In the genomic region with DNA sequence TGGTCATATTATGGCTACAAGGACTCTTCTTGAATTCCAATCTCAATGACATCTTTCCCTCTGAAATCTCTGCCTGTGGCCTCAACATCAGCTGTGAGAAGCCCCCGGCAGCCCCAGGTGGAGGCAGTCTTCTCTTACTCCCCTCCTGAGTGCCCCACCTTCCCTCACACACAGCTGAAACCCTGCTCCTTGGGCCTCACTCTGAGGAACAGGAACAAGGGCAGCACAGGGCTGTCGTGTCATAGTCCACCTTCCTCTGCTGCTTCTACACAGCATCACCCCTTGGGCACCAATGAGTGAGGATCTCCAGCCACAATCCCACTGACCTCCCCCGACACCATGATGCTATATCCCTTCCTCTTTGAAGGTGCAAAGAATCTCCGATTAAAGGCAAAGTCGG, we compare ENCODE assay signal across 11 mouse cellular contexts. TPM values are rescaled to one million over a fixed set of nuclear protein-coding genes. Genes with fewer than 3 reads are reported as not detected.
A peak's percentile ranks its signal among the peaks of the same experiment; 100 is the strongest.
DNase-seq lines count a peak whose midpoint lies in the region; ATAC-seq and TF ChIP-seq lines count a peak whose summit lies in the region.
"Had no signal": no experiment of that assay in that cellular context is flagged by ENCODE, and none has a peak within 500 bp of the region (broad histone marks: within the 10 kb centered on the region; RNA-seq: fewer than 3 reads in every experiment).

No protein-coding gene starts in this region.

- WGBS in cerebellum, adult 2 months: 87% methylated on average over 5 of the region's 5 CpGs
- WGBS in intestine, embryonic 15.5 days: 73% methylated on average over 5 of the region's 5 CpGs
- WGBS in olfactory bulb, adult 2 months: 78% methylated on average over 5 of the region's 5 CpGs
- 78% methylated on average over 5 of the region's 5 CpGs for WGBS in kidney, embryonic 16.5 days

- TF ChIP-seq CTCF in cerebellum, adult 2 months (IDR thresholded peaks at IDR 0.05; ENCODE audit: borderline replicate concordance, insufficient read depth, low read depth, low read length): no peak
- TF ChIP-seq CTCF in layer of hippocampus, adult 2 months (conservative IDR thresholded peaks at IDR 0.05): no peak
- no peak for TF ChIP-seq CTCF in olfactory bulb, adult 2 months (IDR thresholded peaks at IDR 0.05; ENCODE audit: insufficient read depth, low read depth, low read length)

- H3K36me3 ChIP-seq in intestine, embryonic 15.5 days: peaks cover 29% of the 10 kb centered on the region
- peaks cover 44% of the 10 kb centered on the region for H3K36me3 ChIP-seq in kidney, embryonic 16.5 days (ENCODE audit: insufficient read depth, low read length)

- no peak overlapping the region for H3K4me2 ChIP-seq in intestine, embryonic 15.5 days (replicated peaks)
- H3K4me2 ChIP-seq in kidney, embryonic 16.5 days (replicated peaks; ENCODE audit: low read depth, low read length): no peak overlapping the region

- H3K4me1 ChIP-seq in cerebellum, adult 2 months (ENCODE audit: control insufficient read depth, insufficient read depth, low read length): peaks cover 18% of the 10 kb centered on the region
- peaks cover 25% of the 10 kb centered on the region for H3K4me1 ChIP-seq in intestine, embryonic 15.5 days (replicated peaks)
- peaks cover 54% of the 10 kb centered on the region for H3K4me1 ChIP-seq in olfactory bulb, adult 2 months (ENCODE audit: control insufficient read depth, insufficient read depth, low read length)
- peaks cover 31% of the 10 kb centered on the region for H3K4me1 ChIP-seq in kidney, embryonic 16.5 days (ENCODE audit: insufficient read depth, low read length)

- H3K27me3 ChIP-seq in cerebellum, adult 2 months (ENCODE audit: control insufficient read depth, insufficient read depth, low read length): no peaks in the 10 kb centered on the region
- H3K27me3 ChIP-seq in intestine, embryonic 15.5 days (replicated peaks): no peaks in the 10 kb centered on the region
- H3K27me3 ChIP-seq in kidney, embryonic 16.5 days (ENCODE audit: insufficient read depth, low read length): no peaks in the 10 kb centered on the region

- DNase-seq in cerebellum, adult 2 months: no peak
- DNase-seq in cerebellum, postnatal 4 days (ENCODE audit: low spot score in 2 of 2): no peak
- no peak for DNase-seq in layer of hippocampus, adult 2 months (ENCODE audit: low spot score in 2 of 2)
- no peak for DNase-seq in layer of hippocampus, adult 11-12 months (ENCODE audit: low spot score)
- no peak for DNase-seq in adrenal gland, postnatal 10 days
- DNase-seq: adrenal gland, adult 8-10 months; cerebellum, postnatal 10 days; kidney, adult 9 months had no signal

- H3K9ac ChIP-seq in intestine, embryonic 15.5 days: no peak overlapping the region
- H3K9ac ChIP-seq in kidney, embryonic 16.5 days (replicated peaks; ENCODE audit: low read length): no peak overlapping the region

- no peak overlapping the region for H3K4me3 ChIP-seq in cerebellum, adult 2 months (replicated peaks; ENCODE audit: insufficient read depth, low read depth, low read length)
- no peak overlapping the region; the same call in 1 of the 2 replicates for H3K4me3 ChIP-seq in layer of hippocampus, adult 2 months
- no peak overlapping the region for H3K4me3 ChIP-seq in intestine, embryonic 15.5 days (replicated peaks)
- H3K4me3 ChIP-seq in olfactory bulb, adult 2 months (ENCODE audit: insufficient read depth, low read depth, low read length): no peak overlapping the region
- H3K4me3 ChIP-seq in kidney, embryonic 16.5 days (ENCODE audit: low read length): no peak overlapping the region

- peak; percentile 69 for ATAC-seq in intestine, embryonic 15.5 days
- ATAC-seq in kidney, embryonic 16.5 days (ENCODE audit: low FRiP score, low TSS enrichment): no peak

- no peaks in the 10 kb centered on the region for H3K9me3 ChIP-seq in intestine, embryonic 15.5 days
- H3K9me3 ChIP-seq in kidney, embryonic 16.5 days (ENCODE audit: low read length): no peaks in the 10 kb centered on the region

- TF ChIP-seq POLR2A in cerebellum, adult 2 months (IDR thresholded peaks at IDR 0.05; ENCODE audit: borderline replicate concordance, insufficient read depth, low read length): no peak
- TF ChIP-seq POLR2A in olfactory bulb, adult 2 months (IDR thresholded peaks at IDR 0.05; ENCODE audit: insufficient read depth, low read depth, low read length): no peak

- peak overlapping the region; percentile 73; the same call in 1 of the 2 replicates for H3K27ac ChIP-seq in cerebellum, adult 2 months (ENCODE audit: insufficient read depth, low read length)
- H3K27ac ChIP-seq in layer of hippocampus, adult 2 months: peak overlapping the region; percentile 86
- 0 out of 2 replicates have a peak overlapping the region, but pooled peaks have one; percentile 29 for H3K27ac ChIP-seq in intestine, embryonic 15.5 days
- H3K27ac ChIP-seq in olfactory bulb, adult 2 months (ENCODE audit: insufficient read depth, low read depth, low read length): peak overlapping the region; percentile 16
- no peak overlapping the region for H3K27ac ChIP-seq in kidney, embryonic 16.5 days (ENCODE audit: low read length)

RNA-seq across cellular contexts. Expression of gene Camk2g, which starts 7.9 kb away (rescaled TPM):
- 217 and 222 TPM in 2 replicates for polyA plus RNA-seq in cerebellum, adult 2 months (2012; rRNA removed)
- total RNA-seq in layer of hippocampus, adult 2 months (2021): 100 to 1,000 TPM; 216 to 229 TPM
- 37.1 and 42.3 TPM in 2 replicates for polyA plus RNA-seq in intestine, embryonic 15.5 days (2015; fragmentation: Nextera tagmentation; extraction: Ambion mirVana)
- 125 and 417 TPM in 2 replicates for polyA plus RNA-seq in olfactory bulb, adult 2 months (2012; ENCODE audit: insufficient read depth, insufficient read length, low replicate concordance, missing spikeins)
- 10 to 100 TPM; 35.1 to 57.4 TPM for total RNA-seq in adrenal gland, postnatal 10 days (2021)
- 41.7 and 46.0 TPM in 2 replicates for polyA plus RNA-seq in kidney, embryonic 16.5 days (2015; fragmentation: Nextera tagmentation; extraction: Ambion mirVana)

RNA-seq across cellular contexts. Expression of gene Plau, which starts 50.4 kb away (rescaled TPM):
- polyA plus RNA-seq in cerebellum, adult 2 months (2012; rRNA removed): 0.90 and 1.1 TPM in 2 replicates
- total RNA-seq in layer of hippocampus, adult 2 months (2021): 1 to 10 TPM; 3.2 to 4.2 TPM
- polyA plus RNA-seq in intestine, embryonic 15.5 days (2015; fragmentation: Nextera tagmentation; extraction: Ambion mirVana): 2.5 and 2.9 TPM in 2 replicates
- polyA plus RNA-seq in olfactory bulb, adult 2 months (2012; ENCODE audit: insufficient read depth, insufficient read length, low replicate concordance, missing spikeins): not detected in 2 replicates
- 10 to 100 TPM; 19.3 to 39.8 TPM for total RNA-seq in adrenal gland, postnatal 10 days (2021)
- 21.7 and 21.8 TPM in 2 replicates for polyA plus RNA-seq in kidney, embryonic 16.5 days (2015; fragmentation: Nextera tagmentation; extraction: Ambion mirVana)

RNA-seq across cellular contexts. Expression of gene Ndst2, which starts 51.7 kb away (rescaled TPM):
- polyA plus RNA-seq in cerebellum, adult 2 months (2012; rRNA removed): 37.9 and 43.2 TPM in 2 replicates
- 10 to 100 TPM; 20.4 to 20.9 TPM for total RNA-seq in layer of hippocampus, adult 2 months (2021)
- 20.4 and 21.9 TPM in 2 replicates for polyA plus RNA-seq in intestine, embryonic 15.5 days (2015; fragmentation: Nextera tagmentation; extraction: Ambion mirVana)
- polyA plus RNA-seq in olfactory bulb, adult 2 months (2012; ENCODE audit: insufficient read depth, insufficient read length, low replicate concordance, missing spikeins): not detected in 2 replicates
- total RNA-seq in adrenal gland, postnatal 10 days (2021): 10 to 100 TPM; 24.1 to 32.7 TPM
- polyA plus RNA-seq in kidney, embryonic 16.5 days (2015; fragmentation: Nextera tagmentation; extraction: Ambion mirVana): 31.6 and 33.5 TPM in 2 replicates
